Mouse (Mus musculus): ENCODE measurements around the gene 4930469K13Rik.

4930469K13Rik gene

GRCm38 (mm10) chr11:33938561-33939274 lies 159.6 kb downstream of the 4930469K13Rik start:
- DNase-seq (ENCODE audit: low spot score): no peak

- DNase-seq (ENCODE audit: low spot score): no peak
These were observed 160.7 kb downstream of the 4930469K13Rik start for GRCm38 (mm10) chr11:33937641-33938040.

- peak; percentile 61 for DNase-seq (ENCODE audit: low spot score)
These were observed 164.1 kb downstream of the 4930469K13Rik start for GRCm38 (mm10) chr11:33934286-33934685.

- no peak for DNase-seq (ENCODE audit: low spot score)
These were observed 165.8 kb downstream of the 4930469K13Rik start for GRCm38 (mm10) chr11:33932386-33933111.

GRCm38 (mm10) chr11:33931836-33932385 lies 166.4 kb downstream of the 4930469K13Rik start:
- DNase-seq (ENCODE audit: low spot score): no peak

GRCm38 (mm10) chr11:33929412-33929811 lies 168.9 kb downstream of the 4930469K13Rik start:
- DNase-seq (ENCODE audit: low spot score): no peak

- DNase-seq (ENCODE audit: low spot score): peak; percentile 75
These were observed 169.7 kb downstream of the 4930469K13Rik start for GRCm38 (mm10) chr11:33928658-33929057.

- DNase-seq (ENCODE audit: low spot score): no peak
These were observed 170.5 kb downstream of the 4930469K13Rik start for GRCm38 (mm10) chr11:33927836-33928235.

GRCm38 (mm10) chr11:33927321-33927720 lies 171.0 kb downstream of the 4930469K13Rik start:
- no peak for DNase-seq (ENCODE audit: low spot score)

GRCm38 (mm10) chr11:33926551-33926950 lies 171.8 kb downstream of the 4930469K13Rik start:
- no peak for DNase-seq (ENCODE audit: low spot score)

- DNase-seq (ENCODE audit: low spot score): no peak
These were observed 172.6 kb downstream of the 4930469K13Rik start for GRCm38 (mm10) chr11:33925778-33926177.

All from testis, postnatal 10 days (tissue).